Mouse (Mus musculus): ENCODE results near the gene Fhod1.

Fhod1 gene

DNA sequence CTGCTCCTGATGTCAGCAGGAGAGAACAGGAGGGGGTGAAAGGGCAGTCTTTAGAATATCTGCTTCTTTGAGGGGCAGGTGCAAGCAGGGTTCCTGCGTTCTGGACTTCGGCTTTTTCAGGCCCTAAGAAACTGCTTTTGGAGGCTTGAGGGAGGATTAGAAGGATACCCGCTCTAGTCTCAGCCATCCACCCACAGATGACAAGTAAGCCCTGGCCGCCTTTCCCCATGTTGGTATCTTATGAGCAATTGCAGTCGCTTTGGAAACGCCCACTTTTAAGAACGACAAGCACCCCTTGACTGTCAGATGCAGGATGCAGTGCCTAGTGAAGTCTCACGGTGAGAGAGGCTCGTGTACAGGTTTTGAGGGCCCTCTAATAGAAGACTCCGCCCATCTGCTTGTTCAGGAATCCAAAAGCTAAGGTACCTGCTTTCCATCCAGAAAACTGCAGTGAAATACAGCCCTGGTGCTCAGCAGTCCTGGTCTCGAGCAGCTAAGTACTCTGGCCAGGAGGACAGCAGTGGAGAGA lies 29.0 kb downstream of the Fhod1 start:
- in situ Hi-C loops (cut with MboI; ENCODE audit: low sequenced_read_pairs) = no loop called here

DNA sequence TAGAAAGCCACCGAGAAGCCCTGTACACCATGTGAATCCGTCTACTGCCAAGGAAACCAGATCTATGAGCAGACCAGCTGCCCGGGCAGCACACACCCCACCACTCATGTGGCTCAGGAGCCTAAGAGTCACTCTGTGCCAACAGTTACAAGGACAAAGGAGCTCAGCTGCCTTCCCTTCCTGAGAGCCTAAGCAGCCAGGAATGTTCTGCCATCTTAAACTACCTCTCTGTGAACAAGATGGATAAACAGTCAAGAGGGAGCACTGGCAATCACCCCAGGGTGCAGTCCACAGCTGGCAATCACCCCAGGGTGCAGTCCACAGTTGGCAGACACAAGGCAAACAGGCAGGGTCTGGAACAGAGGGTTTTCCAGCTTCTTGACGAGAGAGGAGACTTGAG lies 29.8 kb downstream of the Fhod1 start:
- in situ Hi-C loops (cut with MboI; ENCODE audit: low sequenced_read_pairs) = no loop called here

DNA sequence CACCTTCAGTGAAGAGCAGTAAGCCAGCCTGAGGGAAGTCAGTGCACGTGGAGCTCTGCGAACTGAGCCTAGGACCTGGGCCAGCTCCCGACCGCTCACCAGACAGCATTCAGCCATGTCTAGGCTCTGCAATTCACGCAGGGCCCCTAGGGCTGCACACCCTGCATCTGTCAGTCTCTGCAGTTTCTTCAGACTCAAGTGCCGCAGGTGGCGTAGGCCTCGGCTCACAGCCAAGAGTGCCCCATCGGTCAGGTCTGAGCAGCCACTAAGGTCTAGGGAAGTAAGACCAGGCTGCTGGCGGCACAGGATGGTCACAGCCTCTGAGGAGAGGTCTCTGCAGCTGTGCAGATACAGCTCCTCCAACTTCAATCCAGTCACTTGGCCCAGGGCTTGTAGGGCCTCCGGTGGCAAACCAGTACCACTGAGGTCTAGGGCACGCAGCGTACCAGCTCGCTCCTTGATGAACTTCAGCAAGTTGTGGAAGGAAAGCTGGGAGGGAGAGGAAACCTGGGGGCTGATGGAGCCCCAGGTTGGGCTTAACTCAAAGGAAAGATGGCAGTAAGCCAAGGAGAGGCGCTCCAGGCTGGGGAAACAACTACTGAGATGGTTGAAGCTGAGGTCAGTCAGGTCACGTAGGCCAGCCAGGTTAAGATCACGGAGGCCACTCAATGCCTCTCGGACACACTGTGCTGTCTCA lies 32.5 kb downstream of the Fhod1 start:
- in situ Hi-C loops (cut with MboI; ENCODE audit: low sequenced_read_pairs) = no loop called here

DNA sequence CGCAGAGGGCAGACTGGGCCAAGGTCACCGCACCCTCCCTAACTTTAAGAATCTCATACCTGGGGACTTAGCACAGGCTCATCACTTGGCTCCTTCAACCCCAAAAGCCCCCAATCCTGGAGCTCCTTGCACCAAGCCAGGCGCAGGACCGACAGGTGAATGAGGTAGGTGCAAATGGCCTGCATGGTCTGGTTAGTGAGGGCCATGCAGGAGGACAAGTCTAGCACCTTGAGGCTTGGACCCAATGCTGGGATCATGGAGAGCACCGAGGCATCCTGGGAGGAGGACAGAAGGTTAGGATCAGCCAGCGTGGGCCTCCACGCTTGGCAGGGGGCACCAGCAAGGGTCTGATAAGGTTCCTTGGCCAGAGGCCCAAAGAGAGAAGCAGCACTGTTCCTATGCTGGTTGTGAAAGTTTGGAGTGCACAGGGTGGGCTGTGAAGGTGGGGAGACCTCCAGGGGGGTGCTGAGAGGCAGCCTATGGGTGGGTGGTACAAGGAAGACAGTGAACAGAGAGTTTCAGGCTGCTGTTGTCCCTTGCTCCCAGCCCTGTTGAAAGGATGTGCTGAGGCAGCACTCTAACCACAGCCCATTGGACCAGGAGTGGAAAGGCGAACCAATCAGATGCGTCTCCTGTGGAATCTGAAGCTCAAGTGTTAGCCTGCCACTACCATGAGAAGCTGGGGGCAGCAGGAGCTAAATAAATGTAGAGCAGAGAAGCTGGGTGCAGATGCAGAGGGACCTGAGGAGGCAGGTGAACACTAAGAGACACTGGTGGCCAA lies 33.9 kb downstream of the Fhod1 start:
- in situ Hi-C loops (cut with MboI; ENCODE audit: low sequenced_read_pairs) = no loop called here

DNA sequence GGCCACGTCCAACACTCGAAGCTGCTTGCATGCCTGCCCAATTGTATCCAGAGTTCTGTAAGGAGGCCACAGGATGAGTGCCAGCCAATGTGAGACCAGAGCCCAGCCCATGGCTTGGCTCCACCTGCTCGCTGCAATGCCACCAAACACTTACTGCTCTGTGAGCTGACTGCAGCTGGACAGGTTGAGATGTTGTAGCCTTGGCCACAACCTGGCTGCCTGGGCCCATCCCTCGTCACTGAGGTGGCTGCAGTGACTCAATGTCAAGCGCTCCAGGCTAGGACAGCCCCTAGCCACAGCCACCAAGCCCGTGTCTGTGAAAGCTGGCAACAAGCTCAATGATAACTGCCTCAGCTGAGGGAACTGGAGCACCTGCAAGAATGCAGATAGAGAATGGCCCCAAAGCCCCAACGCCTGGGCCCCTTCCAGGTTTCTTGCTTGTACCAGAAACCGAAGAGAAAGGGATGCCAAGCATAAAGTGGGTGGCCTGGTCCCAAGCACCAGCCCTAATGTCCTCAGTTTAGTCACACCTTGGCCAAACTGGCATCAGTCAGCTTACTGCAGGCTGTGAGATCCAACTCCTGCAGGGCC lies 34.8 kb downstream of the Fhod1 start:
- in situ Hi-C loops (cut with MboI; ENCODE audit: low sequenced_read_pairs) = no loop called here

DNA sequence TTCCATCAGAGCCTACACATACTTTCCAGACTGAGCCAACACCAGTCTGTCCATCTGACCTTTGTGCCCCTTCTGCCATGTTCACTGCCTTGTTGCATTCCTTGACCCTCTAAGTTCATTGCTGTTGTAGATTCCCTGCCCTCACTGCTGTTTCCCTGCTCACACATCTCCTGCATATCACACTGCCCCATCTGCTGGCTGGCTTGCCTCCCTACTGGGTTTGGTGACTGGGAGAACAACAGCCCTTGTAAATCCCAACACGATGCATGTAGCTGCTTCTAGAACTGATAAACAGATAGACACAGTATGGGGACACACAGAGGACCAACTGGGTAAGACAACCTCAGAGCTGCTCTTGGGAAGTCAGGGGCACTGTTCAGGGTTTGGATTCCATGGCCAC lies 36.0 kb downstream of the Fhod1 start:
- in situ Hi-C loops (cut with MboI; ENCODE audit: low sequenced_read_pairs) = no loop called here

DNA sequence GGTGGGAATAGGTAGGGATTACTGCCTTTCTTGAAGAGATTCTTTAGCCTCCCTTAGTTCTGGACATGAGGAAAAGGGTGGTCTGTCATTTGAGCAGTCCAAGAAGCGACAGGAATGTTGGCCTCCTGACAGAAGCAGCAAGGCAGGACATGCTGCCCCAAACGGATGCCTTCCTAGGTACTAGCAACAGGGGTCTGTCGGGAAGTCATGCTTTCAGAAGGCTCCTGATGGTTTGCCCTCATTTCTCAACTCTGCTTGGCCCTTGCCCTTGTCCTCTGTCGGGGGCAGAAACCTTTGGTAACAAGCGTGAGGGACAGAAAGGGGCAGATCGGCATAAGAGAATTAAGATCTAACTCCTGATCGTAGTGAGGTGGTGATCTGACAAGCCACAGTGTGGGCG lies 37.6 kb downstream of the Fhod1 start:
- in situ Hi-C loops (cut with MboI; ENCODE audit: low sequenced_read_pairs) = no loop called here

DNA sequence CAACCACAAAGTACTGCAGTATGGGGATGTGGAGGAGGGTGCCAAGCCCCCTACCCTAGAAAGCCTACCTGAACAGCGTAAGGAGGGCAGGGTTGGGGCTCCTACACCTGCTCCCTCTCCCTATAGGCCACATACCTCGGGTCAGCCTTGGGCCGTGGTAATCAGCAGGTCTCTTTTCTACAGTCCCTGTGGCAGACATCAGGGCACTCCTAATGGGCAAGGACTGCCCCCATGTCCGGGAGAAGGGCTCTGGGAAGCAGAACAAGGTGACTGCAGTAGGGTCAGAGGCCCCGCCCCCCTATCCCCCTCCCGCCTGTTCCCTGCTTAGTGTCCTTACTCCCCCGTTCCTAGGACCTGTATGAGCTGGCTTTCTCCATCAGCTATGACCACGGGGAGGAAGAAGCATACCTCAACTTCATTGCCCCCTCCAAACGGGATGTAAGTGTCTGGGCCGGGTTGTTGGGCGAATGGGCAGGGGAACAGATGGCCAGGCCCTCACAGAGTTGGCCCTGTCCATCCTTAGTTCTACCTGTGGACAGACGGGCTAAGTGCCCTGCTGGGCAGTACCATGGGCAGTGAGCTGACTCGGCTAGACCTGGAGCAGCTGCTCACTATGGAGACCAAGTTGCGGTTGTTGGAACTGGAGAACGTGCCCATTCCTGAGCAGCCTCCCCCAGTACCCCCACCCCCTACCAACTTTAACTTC lies 38.5 kb downstream of the Fhod1 start:
- in situ Hi-C loops (cut with MboI; ENCODE audit: low sequenced_read_pairs) = no loop called here

DNA sequence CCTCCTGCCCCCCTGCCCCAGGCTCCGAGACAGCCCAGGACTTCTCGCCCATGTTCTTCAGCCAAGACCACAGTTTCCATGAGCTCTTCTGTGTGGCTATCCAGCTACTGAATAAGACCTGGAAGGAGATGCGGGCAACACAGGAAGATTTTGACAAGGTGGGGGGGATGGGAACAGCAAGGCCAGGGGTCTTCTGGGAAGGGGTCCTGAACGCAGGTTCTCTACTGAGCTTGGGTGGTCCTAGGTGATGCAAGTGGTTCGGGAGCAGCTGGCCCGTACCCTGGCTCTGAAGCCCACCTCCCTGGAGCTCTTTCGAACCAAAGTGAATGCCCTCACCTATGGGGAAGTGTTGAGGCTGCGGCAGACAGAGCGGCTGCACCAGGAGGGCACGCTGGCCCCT lies 39.3 kb downstream of the Fhod1 start:
- in situ Hi-C loops (cut with MboI; ENCODE audit: low sequenced_read_pairs) = no loop called here

DNA sequence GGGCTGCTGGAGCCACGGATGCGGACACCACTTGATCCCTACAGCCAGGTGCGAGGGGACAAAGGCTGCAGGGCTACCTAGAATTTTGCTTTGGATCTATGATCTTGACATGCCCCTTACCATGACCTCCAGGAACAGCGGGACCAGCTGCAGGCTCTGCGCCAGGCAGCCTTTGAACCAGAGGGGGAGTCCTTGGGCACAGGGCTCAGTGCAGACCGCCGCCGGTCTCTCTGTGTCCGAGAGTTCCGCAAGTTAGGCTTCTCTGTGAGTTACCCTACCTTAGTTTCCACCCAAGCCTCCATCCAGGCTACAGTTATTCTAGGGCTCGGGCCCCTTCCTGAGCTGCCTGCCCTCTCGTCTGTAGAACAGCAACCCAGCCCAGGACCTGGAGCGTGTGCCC lies 40.1 kb downstream of the Fhod1 start:
- in situ Hi-C loops (cut with MboI; ENCODE audit: low sequenced_read_pairs) = no loop called here

DNA sequence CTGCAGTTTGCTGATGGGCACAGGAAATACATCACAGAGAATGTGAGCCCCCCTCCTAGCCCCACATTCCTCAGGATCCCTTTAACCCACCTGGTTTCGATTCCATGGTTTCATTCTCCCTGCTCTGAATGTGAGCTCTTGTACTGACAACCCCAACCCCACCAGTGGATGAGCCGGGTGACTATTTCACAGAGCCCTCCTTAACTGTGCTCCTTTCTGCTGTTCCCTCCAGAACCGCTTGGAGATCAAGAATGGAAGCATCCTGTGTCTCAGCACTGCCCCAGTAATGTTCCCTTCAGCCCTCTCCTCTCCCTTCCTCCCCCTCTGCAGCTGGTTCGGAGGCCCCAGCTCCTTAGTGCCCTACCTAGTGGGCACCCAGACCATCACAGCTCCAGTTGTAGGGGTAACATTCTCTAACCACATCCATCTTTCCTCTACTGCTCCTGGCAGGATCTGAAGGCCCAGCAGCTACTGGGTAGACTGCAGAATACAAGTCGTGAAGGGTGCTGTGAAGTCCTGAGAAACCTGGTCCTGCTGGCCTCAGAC lies 41.5 kb downstream of the Fhod1 start:
- in situ Hi-C loops (cut with MboI; ENCODE audit: low sequenced_read_pairs) = no loop called here

DNA sequence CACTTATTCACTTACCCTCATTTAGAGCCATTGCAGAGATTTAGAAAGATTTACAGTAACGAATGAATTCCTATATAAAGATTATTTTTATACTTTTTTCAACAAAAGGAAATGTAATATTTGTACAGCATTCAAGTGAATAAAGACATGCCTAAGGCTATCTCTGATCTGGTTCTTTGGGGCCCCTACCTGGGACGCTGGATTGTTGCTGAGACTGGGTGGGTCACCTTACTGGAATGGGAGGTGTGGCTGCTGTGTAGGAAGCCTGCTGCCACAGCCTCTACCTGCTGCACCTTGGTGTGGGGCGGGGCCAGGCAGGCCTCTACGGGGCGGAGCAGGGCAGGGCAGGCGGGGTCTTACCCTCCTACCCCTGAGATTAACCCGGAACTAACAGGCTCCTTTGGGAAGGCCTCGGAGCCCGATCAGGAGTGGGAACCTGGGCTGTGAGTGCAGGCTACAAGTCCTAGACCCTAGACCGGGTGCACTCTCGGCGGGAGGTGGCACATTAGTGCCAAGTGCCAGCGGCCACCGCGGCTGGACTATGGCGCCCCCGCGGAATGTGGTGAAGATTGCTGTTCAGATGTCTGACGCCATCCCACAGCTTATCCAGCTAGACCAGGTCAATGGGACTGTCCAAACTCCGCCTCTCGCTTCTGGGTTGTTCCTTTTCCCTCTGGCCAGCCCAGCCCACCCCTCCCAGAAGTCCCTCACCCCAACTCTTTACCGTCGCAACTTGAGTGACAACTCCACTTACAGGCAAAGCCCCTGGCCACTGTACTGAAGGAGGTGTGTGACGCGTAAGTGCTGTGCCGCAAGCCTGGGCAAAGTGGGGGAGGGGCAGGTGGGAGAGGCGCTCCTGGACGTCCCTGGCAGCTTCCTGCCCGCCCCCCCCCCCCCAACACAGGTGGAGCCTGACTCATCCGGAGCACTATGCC lies 42.3 kb downstream of the Fhod1 start, which contains the start of gene Elmo3:
Gene Elmo3 (plus strand): TSS at position 391 of the 935 bp plus-strand sequence.
- in situ Hi-C loops (cut with MboI; ENCODE audit: low sequenced_read_pairs) = no loop called here

DNA sequence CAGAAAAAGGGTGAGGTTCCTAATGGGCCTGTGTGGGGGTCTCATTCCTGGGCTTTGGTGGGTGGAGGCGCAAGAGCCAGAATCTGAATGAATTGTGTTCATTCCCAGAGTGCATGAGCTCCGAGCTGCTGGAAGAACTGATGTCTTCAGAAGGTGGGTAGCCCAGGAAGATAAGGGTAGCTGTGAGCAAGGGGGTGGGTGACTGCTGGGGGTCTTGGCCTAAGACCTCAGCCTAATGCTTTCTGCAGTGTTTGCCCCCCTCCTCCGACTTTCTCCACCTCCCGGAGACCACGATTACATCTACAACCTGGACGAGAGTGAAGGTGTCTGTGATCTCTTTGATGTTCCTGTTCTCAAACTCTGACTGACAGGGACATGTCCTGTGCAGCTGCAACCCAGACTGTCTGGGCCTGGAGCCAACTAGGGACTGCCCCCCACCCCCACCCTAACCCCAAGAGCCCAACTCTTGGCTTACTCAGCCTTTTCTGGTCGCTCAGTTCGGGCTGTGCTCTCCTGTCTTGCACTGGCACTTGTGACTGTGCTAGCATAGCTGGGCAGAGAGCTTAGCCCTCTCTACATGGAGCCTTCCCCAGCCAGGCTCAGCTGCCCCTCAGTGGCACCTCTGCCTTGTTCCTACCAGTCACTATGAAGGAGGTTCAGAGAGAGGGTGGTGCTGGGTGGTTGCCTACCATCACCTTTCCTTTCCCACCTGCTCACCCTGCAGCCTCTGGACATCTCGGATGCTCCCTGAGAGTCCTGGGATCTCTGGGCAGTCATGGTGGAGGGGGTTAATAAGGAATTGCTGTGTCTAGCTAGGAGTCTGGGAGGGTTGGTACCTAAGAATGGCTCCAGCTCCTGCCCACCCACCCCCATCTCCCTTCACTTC lies 43.2 kb downstream of the Fhod1 start:
- in situ Hi-C loops (cut with MboI; ENCODE audit: low sequenced_read_pairs) = no loop called here

DNA sequence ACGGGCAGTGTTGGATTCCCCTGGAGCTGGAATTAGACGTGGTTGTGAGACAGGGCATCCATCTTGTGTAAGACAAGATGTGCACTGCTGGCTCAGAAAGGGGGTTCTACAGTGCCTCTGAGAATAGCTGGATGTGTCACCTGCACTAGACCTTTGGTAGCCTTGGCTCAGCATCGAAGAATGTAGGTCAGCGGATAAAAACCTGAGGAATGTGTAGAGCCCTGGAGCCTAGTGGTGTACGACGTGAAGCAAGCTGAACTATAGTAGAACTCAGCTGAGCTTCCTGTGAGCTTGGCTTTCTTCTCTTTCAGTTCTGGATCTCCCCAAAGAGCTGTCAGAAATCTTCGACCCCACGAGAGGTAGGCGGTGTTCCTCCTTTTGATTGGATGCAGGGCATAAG lies 43.9 kb downstream of the Fhod1 start:
- in situ Hi-C loops (cut with MboI; ENCODE audit: low sequenced_read_pairs) = no loop called here

DNA sequence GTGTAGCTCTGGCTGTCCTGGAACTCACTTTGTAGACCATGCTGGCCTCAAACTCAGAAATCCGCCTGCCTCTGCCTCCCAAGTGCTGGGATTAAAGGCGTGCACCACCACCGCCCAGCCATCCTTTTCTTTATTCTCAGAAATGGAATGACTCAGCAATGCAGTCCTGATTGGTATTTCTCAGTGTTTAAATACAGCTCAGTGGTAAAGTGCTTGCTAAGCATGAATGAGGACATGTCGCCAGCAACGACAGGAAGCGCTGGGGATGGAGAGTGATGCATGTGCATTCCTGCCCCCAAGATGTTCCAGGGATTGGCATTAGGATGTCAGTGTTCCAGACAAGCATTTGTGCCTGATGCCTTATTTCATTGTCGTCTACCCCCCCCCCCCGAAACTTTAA lies 44.4 kb downstream of the Fhod1 start:
- in situ Hi-C loops (cut with MboI; ENCODE audit: low sequenced_read_pairs) = no loop called here

DNA sequence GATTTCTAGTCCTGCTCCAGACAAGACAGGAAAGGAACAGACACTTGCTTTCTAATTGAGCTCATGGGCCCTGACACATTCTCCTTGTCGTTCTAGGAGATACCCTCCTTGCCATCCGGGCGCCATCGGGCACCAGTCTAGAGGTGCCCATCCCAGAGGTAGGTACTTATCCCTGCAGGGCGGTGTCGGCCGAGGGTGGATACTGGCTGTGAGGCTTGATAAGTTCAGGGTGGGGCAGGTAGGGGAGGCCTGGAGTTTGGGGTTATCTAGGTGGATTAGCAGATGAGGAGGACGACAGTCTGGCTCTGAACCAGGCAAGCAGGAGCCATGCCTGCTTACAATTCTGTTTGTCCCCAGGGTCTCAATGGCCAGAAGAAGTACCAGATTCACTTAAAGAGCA lies 47.8 kb downstream of the Fhod1 start:
- in situ Hi-C loops (cut with MboI; ENCODE audit: low sequenced_read_pairs) = no loop called here

DNA sequence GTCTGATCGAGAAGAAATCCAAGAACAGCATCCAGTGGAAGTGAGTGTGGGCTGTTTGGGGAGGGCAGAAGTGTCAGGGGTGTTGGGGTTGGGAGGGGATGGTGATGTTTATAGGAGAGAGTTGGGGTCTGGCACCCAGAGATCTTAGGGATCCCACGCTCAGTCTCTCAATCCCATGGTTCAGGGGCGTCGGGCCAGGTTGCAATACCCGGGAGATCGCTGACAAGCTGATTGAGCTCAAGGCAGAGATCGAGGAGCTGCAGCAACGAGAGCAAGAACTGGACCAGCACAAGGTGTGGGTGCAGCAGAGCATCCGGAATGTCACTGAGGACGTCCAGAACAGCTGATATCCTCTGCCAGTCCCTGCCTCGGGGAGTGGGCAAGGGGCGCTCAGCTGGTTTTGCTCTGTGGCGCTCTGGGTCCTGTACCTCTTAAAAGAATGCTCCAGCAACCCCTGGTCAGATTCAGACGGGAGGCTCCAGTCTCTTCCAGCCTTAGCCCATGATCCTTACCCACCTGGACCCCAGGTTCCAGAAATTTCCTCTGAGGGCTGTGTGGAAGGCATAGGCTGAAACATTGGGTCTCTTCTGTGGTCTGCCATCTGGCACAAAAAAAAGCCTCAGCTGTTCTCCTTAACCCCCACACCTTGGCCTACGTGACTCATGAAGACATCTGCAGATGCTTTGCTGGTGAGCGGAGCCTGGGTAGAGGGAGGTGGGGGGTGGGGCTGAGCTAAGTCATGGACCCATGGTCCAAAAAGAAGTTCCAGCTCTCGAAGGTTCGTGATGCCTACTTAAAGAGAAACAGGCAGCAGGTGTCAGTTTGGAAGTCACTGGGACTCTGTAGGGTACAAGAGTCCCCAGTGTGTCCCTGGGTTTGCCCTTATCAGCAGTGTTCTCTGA lies 49.2 kb downstream of the Fhod1 start:
- in situ Hi-C loops (cut with MboI; ENCODE audit: low sequenced_read_pairs) = no loop called here
